Mouse (Mus musculus) WW6 (cell line): ENCODE measurements around the gene Ubxn1.
"Not testable (repeated sequence)": the region's sequence is repeated elsewhere in the genome, so short reads cannot be mapped to it uniquely, and the experiment has no call there.

Experiments used
- DNase-seq: peaks from one replicate; pipeline ENCODE4 v3.0.0-alpha.2; 2013; ENCODE audit warnings: low read depth, low spot score

Gene Ubxn1

DNA sequence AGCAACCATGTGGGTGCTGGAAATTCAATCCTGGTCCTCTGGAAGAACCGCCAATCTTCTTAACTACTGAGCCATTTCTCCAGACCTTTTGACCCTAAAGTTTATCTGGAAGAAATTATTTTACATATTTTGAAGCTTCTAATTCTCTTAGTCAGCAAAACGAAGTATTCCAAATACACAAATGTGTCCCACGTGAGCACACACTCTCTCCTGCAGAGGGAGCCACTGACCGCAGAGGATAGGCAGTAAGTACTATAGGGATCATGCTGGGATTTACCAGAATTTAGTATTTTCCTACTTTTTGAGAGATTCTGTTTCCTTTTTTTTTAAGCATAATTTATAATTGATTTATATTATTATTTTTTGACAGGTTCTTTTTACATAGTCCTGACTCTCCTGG, 13.6 kb upstream of the Ubxn1 start:
- no peak for DNase-seq

GRCm38 (mm10) chr19:8859018-8859417, 12.3 kb upstream of the Ubxn1 start:
- no peak for DNase-seq

GRCm38 (mm10) chr19:8864265-8864664, 7.0 kb upstream of the Ubxn1 start:
- DNase-seq = no peak

DNA sequence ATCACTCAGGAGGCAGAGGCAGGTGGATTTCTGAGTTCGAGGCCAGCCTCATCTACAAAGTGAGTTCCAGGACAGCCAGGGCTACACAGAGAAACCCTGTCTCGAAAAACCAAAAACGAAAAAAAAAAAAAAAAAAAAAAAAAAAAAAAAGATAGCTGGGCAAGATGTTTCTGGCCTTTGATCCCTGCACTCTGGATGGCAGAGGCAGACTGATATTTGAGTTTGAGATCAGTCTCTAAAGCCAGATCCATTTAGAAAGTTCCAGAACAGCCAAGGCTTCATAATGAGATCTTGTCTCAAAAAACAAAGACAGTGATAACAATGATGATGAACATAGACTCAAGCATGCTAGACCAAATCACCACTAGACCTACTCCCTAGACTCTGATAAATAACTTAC, 915 bp upstream of the Ubxn1 start:
- DNase-seq = not testable (repeated sequence)

GRCm38 (mm10) chr19:8870838-8871237, 458 bp upstream of the Ubxn1 start:
- no peak for DNase-seq

DNA sequence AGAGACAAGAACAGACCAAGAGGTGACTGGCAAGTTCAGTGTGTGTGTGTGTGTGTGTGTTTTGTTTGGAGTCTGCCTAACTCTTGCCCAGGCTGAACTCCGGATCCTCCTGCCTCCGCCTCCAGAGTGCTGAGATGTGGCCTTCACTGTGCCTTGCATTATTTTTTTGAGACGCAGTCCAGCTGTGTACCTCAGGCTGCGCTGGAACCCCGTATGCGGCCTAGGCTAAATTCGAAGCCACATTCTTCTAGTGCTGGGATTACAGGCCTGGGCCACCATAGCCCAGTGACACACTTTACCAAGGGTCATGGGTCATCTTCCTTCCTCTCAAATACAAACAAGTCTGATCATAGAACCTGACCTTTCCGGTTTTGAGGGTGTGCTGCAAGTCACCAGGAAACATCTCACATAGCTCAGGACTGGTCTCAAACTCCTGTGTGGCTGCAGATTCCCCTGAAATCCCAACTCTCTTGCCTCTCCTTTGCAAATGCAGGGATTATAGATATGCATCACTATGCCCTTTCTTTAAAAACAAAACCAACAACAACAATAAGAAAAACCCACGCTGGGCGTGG, 1.1 kb downstream of the Ubxn1 start:
- DNase-seq = no peak

DNA sequence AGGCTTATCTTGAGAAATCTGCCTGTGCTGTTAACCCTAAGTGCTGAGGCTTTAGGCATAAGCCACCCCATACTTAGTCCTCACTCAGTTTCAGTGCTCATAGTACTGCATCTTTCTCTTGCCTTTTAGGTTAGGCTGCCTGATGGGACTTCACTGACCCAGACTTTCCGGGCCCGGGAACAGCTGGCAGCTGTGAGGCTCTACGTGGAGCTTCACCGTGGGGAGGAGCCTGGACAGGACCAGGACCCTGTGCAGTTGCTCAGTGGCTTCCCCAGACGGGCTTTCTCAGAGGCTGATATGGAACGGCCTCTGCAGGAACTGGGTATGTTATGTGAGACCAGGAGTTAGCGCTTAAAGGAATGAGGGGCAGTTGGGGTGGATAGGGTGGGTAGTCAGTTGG, 3.7 kb downstream of the Ubxn1 start:
- no peak for DNase-seq

GRCm38 (mm10) chr19:8880311-8881033, 9.2 kb downstream of the Ubxn1 start, which contains the start of gene Uqcc3:
Gene Uqcc3, minus strand, starts transcription at chr19:8880923.
- no peak for DNase-seq

DNA sequence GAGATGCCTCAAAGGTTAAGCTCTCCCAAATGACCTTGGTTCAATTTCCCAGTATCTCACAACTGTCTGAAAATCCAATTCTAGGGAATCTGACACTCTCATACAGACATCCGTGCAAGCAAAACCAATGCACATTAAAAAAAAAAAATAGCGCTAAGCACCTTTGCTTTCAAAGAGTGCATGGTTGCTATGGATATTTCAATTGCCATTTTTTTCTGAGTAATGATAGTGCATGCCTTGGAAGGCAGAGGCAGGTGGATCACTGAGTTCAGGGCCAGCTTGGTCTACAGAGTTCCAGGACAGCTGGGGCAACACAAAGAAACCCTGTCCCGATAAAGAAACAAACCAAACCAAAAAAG, 9.7 kb downstream of the Ubxn1 start:
- no peak for DNase-seq

GRCm38 (mm10) chr19:8883616-8884015, 12.3 kb downstream of the Ubxn1 start, which contains the start of the genes Lbhd1 and Gm49403:
Gene Lbhd1, plus strand, starts transcription at chr19:8883732.
Gene Gm49403, plus strand, starts transcription at chr19:8883930.
- no peak for DNase-seq

DNA sequence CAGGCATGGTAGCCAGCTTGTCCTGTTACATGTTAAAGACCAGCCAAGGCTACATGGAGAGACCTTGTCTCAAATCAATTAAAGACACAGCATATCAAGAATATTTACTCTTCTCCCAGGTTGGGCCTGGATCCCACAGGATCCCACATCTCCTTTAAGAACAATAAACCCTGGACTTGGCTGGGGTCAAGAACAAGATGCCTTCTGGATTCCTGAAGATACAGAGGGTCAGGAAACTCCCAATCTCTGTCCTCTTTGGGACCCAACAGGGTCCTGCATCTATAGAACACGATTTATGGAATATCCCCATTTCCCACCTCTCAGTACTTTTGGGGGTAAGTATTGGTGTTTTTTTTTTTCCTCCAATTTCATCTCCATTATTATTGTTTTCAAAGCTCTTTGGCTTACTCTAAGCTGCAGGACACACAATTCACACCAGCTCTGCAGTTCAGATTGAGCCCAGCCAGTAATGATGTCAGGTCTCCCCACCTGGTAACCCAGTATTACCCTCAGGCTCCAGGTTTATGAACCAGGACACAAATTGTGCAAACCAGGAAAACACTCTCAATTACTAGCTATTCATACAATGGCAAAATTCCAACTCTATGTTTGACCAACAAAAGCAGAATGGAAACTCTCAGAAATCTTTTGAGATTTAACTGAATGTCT, 15.8 kb downstream of the Ubxn1 start:
- no peak for DNase-seq

GRCm38 (mm10) chr19:8887585-8888463, 16.5 kb downstream of the Ubxn1 start:
- DNase-seq = no peak

GRCm38 (mm10) chr19:8888511-8889385, 17.5 kb downstream of the Ubxn1 start, which contains the start of the genes 1810009A15Rik and Gm49416:
Gene 1810009A15Rik, plus strand, starts transcription at chr19:8888853.
Gene Gm49416, plus strand, starts transcription at chr19:8888926.
- DNase-seq = peak; percentile 91

DNA sequence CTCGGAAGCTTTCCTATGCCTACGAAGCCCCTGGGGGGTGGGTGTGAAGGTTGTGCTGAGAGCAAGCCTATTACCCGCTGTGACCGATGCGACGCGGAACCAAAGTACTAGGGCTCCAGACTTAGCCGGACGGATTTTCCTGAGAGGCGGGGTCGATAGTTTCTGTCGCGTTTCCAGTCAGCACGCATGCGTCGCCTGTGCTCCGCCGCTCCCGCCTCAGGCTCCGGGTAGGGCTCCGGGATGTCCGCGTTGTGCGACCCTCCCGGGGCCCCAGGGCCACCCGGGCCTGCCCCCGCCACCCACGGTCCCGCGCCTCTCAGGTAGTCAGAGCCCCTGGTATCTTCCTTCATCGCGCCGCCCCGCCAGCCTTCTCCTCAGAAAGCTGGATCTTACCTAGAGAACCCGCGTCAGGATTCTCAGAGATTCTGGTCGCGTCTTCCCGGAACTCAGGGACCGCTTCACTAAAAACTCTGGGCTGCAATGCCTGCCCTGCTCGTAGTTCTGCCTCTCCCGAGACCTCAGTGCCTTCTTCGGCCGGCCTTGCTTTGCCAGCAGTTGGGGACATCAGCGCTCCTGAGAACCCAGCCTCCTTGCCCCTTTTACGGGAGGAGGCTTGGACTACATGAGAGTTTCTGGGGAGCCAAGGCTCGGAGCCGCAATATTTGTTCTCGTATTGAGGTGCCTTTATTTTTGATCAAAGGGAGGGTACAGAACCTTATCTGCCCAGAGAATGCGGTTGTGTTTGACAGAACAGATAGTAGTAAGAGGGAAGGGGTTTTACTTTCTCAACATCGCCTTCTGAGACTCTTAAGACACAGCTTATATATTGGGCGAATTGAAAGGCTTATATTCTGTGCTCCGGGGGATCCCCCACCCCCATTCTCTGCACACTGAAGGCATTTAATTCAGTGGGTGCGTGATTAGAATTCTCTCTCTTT, 21.8 kb downstream of the Ubxn1 start, which contains the start of gene Ints5:
TSS of gene Ints5 (plus strand) at position 177 of the 938 bp plus-strand sequence.
- no peak for DNase-seq

GRCm38 (mm10) chr19:8895397-8895960, 24.2 kb downstream of the Ubxn1 start:
- no peak for DNase-seq

GRCm38 (mm10) chr19:8896231-8896630, 24.9 kb downstream of the Ubxn1 start:
- not testable (repeated sequence) for DNase-seq

- DNase-seq = not testable (repeated sequence)
These were observed 26.0 kb downstream of the Ubxn1 start for GRCm38 (mm10) chr19:8897211-8897864.

- DNase-seq = peak; percentile 91
These were observed 26.7 kb downstream of the Ubxn1 start, which contains the start of gene Ganab for GRCm38 (mm10) chr19:8897865-8898495. Gene Ganab, plus strand, starts transcription at chr19:8898071.
